Mouse (Mus musculus): ENCODE data around the gene Pex5.
"Not testable (repeated sequence)": the region's sequence is repeated elsewhere in the genome, so short reads cannot be mapped to it uniquely, and the experiment has no call there.

Gene Pex5

GRCm38 (mm10) chr6:124427289-124427688, 12.4 kb upstream of the Pex5 start:
- no peak for DNase-seq (ENCODE audit: low read depth, low spot score)

- no peak for DNase-seq (ENCODE audit: low read depth, low spot score)
Measured at GRCm38 (mm10) chr6:124426604-124427003, 11.7 kb upstream of the Pex5 start.

- no peak for DNase-seq (ENCODE audit: low read depth, low spot score)
Measured at GRCm38 (mm10) chr6:124425523-124425922, 10.7 kb upstream of the Pex5 start.

- DNase-seq (ENCODE audit: low read depth, low spot score) = not testable (repeated sequence)
Measured at GRCm38 (mm10) chr6:124425042-124425441, 10.2 kb upstream of the Pex5 start.

GRCm38 (mm10) chr6:124424068-124424498, 9.2 kb upstream of the Pex5 start:
- no peak for DNase-seq (ENCODE audit: low read depth, low spot score)

GRCm38 (mm10) chr6:124418686-124419085, 3.8 kb upstream of the Pex5 start:
- DNase-seq (ENCODE audit: low read depth, low spot score) = no peak

- DNase-seq (ENCODE audit: low read depth, low spot score) = peak; percentile 40
Measured at GRCm38 (mm10) chr6:124415347-124416088, 651 bp upstream of the Pex5 start.

GRCm38 (mm10) chr6:124414150-124414926, 529 bp downstream of the Pex5 start:
- DNase-seq (ENCODE audit: low read depth, low spot score) = peak; percentile 26

GRCm38 (mm10) chr6:124413770-124414149, 1.1 kb downstream of the Pex5 start:
- no peak for DNase-seq (ENCODE audit: low read depth, low spot score)

- DNase-seq (ENCODE audit: low read depth, low spot score) = no peak
Measured at GRCm38 (mm10) chr6:124408355-124408754, 6.5 kb downstream of the Pex5 start.

GRCm38 (mm10) chr6:124407180-124407579, 7.7 kb downstream of the Pex5 start:
- no peak for DNase-seq (ENCODE audit: low read depth, low spot score)

- DNase-seq (ENCODE audit: low read depth, low spot score) = no peak
Measured at GRCm38 (mm10) chr6:124406326-124406725, 8.5 kb downstream of the Pex5 start.

- no peak for DNase-seq (ENCODE audit: low read depth, low spot score)
Measured at GRCm38 (mm10) chr6:124399738-124400137, 15.1 kb downstream of the Pex5 start.

- DNase-seq (ENCODE audit: low read depth, low spot score) = not testable (repeated sequence)
Measured at GRCm38 (mm10) chr6:124394991-124395390, 19.9 kb downstream of the Pex5 start.

- DNase-seq (ENCODE audit: low read depth, low spot score) = no peak
Measured at GRCm38 (mm10) chr6:124380142-124380541, 34.7 kb downstream of the Pex5 start.

- peak; percentile 19 for DNase-seq (ENCODE audit: low read depth, low spot score)
Measured at GRCm38 (mm10) chr6:124379331-124379730, 35.5 kb downstream of the Pex5 start.

- DNase-seq (ENCODE audit: low read depth, low spot score) = no peak
Measured at GRCm38 (mm10) chr6:124377494-124378255, 37.2 kb downstream of the Pex5 start.

- no peak for DNase-seq (ENCODE audit: low read depth, low spot score)
Measured at GRCm38 (mm10) chr6:124376311-124376710, 38.6 kb downstream of the Pex5 start.

GRCm38 (mm10) chr6:124375435-124375884, 39.4 kb downstream of the Pex5 start:
- DNase-seq (ENCODE audit: low read depth, low spot score) = no peak

GRCm38 (mm10) chr6:124374683-124375082, 40.2 kb downstream of the Pex5 start:
- DNase-seq (ENCODE audit: low read depth, low spot score) = no peak

- no peak for DNase-seq (ENCODE audit: low read depth, low spot score)
Measured at GRCm38 (mm10) chr6:124373584-124374206, 41.2 kb downstream of the Pex5 start.

GRCm38 (mm10) chr6:124364328-124364727, 50.5 kb downstream of the Pex5 start:
- no peak for DNase-seq (ENCODE audit: low read depth, low spot score)
